Mouse (Mus musculus): ENCODE measurements around the gene Gzf1. TPM values are rescaled to one million over a fixed set of nuclear protein-coding genes. Genes with fewer than 3 reads are reported as not detected.
A peak's percentile ranks its signal among the peaks of the same experiment; 100 is the strongest.

Gene Gzf1
- total RNA-seq, 1 experiment from 2014 or later: 29.6 TPM

GRCm38 (mm10) chr2:148690291-148690690, 9.5 kb downstream of the Gzf1 start:
- ATAC-seq (replicated peaks; ENCODE audit: insufficient number of reproducible peaks, low FRiP score, low TSS enrichment, poor library complexity, severe bottlenecking): no peak

DNA sequence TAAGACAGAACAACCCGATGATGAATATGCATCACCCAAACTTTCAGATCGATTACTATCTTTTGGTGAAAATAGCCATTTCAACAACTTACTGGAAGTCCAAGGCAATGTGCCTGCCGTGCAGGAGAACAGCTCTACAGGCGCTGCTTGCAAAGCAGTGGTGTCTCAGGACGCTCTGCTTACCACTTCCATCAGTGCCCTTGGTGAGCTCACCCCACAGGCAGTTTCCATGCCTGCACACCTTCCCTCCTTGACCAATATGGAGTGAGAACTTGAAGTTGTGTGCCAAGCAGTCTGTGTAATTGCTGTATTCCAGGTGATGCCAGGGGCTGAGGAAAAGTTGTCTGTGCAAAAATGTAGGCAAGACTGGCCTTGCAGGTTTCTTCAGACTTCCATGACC, 10.0 kb downstream of the Gzf1 start:
- no peak for ATAC-seq (replicated peaks; ENCODE audit: insufficient number of reproducible peaks, low FRiP score, low TSS enrichment, poor library complexity, severe bottlenecking)

DNA sequence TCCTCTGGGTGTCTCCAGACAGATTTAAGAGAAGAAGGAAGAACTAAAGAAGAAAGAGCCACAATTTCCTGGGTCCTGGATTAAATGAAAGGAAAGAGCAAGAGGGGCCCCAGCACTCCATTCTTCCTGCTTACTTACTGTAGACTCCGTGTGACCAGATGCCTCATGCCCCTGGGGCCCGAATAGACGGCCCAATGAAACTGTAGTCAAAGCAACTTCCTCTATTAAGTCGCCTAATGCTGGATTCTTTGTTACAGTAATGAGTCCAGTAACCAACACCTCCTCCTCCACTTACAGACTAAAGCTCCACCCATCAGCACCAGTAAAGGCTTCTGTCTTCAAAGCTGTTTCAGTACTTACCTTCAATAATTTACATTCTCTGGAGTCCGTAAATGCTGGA, 17.7 kb downstream of the Gzf1 start:
- ATAC-seq (replicated peaks; ENCODE audit: insufficient number of reproducible peaks, low FRiP score, low TSS enrichment, poor library complexity, severe bottlenecking): 0 out of 2 replicates have a peak, but pooled peaks have one; percentile 42

DNA sequence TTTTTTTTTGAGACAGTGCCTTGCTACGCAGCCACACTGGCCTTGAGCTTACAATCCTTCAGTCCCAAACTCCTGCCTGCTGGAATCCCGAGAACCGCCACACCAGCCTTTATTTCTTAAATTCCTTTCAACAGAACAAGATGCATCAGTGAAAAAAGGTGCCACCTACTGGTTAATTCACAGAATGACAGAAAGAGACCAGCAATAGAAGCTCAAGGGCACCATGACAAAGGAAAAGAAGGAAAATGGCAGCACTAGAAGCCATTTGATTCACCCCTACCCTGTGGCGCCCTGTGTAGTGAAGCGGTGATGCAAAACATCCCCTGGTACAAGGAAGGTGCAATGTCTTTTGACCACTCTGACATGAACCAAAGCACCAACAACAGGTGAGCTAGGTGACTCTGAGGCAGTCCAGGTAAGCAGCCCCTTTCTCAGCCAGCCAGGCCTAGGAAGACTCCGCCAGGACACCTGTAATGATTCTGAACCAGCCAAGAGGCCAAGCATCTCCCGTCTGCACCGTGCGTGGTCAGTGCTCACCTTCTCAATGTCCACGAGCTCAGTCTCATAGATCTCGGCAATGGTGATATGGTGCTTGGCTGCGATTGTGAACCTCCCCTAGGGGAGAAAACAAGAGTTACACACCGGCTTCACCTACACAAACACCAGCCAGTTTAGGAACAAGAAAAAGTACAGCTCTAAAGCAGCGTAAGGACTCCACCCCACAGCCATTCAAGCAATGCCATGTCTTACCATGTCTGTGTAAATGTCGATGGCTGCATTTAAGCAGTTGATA, 25.8 kb downstream of the Gzf1 start:
- ATAC-seq (replicated peaks; ENCODE audit: insufficient number of reproducible peaks, low FRiP score, low TSS enrichment, poor library complexity, severe bottlenecking): no peak

DNA sequence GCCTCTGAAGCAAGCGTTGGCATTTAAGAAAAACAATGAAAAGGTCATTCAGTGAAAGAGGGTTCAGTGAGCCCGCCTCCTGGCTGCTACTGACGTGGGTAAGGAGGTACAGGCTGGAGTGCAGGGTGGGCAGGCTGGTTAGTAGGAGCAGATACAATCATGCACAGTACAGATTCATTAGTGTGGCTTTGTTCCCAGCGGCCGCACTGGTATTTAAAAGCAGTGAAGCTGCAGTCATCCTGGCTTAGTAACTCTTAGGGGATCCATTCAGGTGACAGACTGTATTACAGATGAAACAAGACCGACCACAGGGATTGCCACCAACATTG, 26.3 kb downstream of the Gzf1 start:
- ATAC-seq (replicated peaks; ENCODE audit: insufficient number of reproducible peaks, low FRiP score, low TSS enrichment, poor library complexity, severe bottlenecking): no peak

GRCm38 (mm10) chr2:148712326-148712725, 31.5 kb downstream of the Gzf1 start:
- ATAC-seq (replicated peaks; ENCODE audit: insufficient number of reproducible peaks, low FRiP score, low TSS enrichment, poor library complexity, severe bottlenecking): no peak

DNA sequence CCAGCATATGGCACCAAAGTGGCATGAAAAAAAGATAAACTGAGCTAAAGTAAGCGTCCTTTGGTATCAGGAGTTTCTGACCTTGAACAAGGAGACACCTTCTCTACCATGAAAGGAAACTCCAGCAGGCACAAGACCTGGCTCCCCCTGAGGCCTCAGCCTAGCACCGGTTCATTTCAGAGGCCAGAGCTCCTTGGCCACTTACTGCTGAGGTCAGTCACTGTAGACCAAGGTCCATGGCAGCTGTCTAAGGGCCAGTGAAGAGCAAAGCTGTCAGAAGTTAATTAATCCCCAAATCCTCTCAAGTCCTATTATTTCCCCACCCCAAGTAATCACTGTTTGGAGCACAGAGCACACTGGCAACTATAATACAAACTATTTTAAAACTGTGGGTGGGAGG, 36.2 kb downstream of the Gzf1 start:
- no peak for ATAC-seq (replicated peaks; ENCODE audit: insufficient number of reproducible peaks, low FRiP score, low TSS enrichment, poor library complexity, severe bottlenecking)

DNA sequence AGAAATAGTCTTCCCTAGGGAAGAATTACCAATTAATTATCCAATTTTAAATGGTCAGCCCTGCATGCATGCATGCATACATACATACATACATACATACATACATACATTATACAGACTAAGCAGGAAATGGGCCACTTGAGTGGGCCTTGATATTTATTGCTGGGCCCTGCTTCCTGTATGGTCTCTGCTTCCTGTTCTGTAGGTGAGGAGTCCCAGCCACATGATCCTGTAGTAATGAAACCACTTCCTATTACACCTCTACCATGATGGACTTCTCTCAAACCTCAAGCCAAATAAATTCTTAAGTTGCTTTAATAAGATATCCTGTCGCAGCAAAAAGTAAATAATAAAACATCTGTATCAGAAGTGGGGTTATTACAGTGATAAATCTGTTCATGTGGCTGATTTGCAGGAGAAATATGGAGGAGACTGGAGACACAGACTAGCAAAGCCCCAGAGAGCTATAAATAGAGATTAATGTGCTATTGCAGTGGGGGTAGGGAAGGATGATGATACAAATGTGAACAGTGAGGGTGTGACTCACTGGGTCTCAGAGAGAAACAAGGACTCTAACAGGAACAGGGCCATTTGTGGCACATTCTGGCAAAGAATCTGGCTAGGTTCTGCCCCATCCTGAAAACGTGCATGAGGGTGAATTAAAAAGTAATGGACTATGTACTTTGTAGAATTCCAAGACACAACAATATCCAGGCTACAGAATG, 38.6 kb downstream of the Gzf1 start:
- ATAC-seq (replicated peaks; ENCODE audit: insufficient number of reproducible peaks, low FRiP score, low TSS enrichment, poor library complexity, severe bottlenecking): no peak

DNA sequence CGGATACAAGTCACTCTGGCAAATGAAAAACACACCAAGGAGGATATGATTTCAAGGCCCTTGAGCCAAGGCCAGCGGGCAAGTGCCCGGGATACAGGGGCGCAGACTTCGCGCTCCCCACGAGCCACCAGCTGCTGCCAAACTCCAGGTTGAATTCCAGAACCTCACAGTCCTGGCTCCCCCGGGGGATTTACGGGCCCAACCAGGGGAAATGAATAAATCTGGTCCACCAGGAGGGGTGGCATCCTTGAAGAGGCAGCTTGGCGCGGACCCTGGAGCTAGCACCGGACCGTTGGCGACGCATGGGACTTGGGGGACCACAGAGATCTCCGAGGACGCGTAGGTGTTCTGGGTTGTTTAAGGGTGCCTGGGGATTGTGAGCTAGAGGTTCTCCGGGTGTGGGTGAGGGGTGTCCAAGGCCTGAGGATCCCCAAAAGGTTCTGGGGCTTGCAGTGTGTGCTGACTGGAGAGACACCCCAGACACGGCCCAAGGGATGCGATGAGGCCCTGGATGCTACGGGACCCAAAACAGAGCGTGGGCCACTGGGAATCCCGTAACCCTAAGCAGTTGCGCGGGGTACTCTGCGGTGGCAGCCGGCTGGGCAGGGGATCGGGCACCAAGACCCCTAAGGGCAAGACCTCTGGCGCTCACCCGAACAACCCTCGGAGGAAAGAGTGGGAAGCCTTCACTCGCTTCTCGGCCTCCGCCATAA, 50.9 kb downstream of the Gzf1 start:
- peak; percentile 45; the same call in 1 of the 2 replicates for ATAC-seq (replicated peaks; ENCODE audit: insufficient number of reproducible peaks, low FRiP score, low TSS enrichment, poor library complexity, severe bottlenecking)

- peak; percentile 56 for ATAC-seq (replicated peaks; ENCODE audit: insufficient number of reproducible peaks, low FRiP score, low TSS enrichment, poor library complexity, severe bottlenecking)
These were observed 51.6 kb downstream of the Gzf1 start, which contains the start of gene Napb for GRCm38 (mm10) chr2:148732327-148733000. Gene Napb, minus strand, starts transcription at chr2:148732467.

Other genes starting within 250 kb of the Gzf1 start
- 4.8 to 5.9 TPM (median 4.9 TPM) in 3 replicates for gene Cd93, start 237.5 kb upstream of the Gzf1 start, total RNA-seq (2017)
- gene Nxt1, start 8.4 kb upstream of the Gzf1 start, total RNA-seq (2017): 17.6 to 24.0 TPM (median 23.1 TPM) in 3 replicates
- gene Napb, start 51.4 kb downstream of the Gzf1 start, total RNA-seq (2017): 0.32 to 0.78 TPM (median 0.57 TPM) in 3 replicates
- not detected in 3 replicates for gene Cstl1, start 69.3 kb downstream of the Gzf1 start, total RNA-seq (2017)
- gene Cst11, start 90.5 kb downstream of the Gzf1 start, total RNA-seq (2017): not detected in 3 replicates
- not detected in 3 replicates for gene 8030411F24Rik, start 101.0 kb downstream of the Gzf1 start, total RNA-seq (2017)
- not detected in 3 replicates for gene Cst12, start 108.3 kb downstream of the Gzf1 start, total RNA-seq (2017)
- gene Cst8, start 117.8 kb downstream of the Gzf1 start, total RNA-seq (2017): 0.87 TPM in 1 of 3 replicates, not detected in the others
- 1.6 TPM in 1 of 3 replicates, not detected in the others for gene Cst13, start 139.1 kb downstream of the Gzf1 start, total RNA-seq (2017)
- not detected in 3 replicates for gene Cst9, start 154.1 kb downstream of the Gzf1 start, total RNA-seq (2017)
- not detected in 3 replicates for gene 9230104L09Rik, start 184.0 kb downstream of the Gzf1 start, total RNA-seq (2017)
- 977 to 1,560 TPM (median 1,517 TPM) in 3 replicates for gene Cst3, start 194.7 kb downstream of the Gzf1 start, total RNA-seq (2017)